In the genomic region with DNA sequence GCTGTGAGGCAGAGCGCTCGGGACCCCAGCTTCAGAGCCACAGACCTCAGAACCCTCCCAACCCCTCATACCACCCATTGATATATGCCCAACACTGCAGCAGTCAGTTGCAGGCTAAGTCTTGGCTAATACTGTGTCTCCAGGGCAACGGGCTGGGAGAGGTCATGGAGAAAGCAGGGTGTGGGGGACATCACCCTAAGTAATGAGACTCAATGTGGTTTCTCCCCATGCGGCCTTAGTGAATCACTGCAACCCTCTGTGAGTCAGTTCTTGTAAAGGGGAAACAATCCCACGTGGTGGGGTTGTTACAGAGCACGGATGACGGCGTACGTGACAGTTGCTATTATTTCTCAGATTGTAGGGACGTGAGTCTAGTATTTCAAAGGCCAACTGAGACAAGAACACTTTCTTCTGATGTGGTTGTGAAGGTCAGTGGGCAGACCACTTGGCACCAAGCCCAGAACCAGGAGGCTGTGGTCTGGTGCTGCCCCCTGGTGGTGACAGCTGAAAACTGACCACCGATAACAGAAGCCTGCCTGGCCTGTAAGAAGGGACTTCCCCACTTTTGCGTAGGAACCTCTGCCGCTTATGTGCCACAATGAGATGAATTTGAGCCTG, we compare ENCODE assay signal across 8 mouse cellular contexts. TPM values are rescaled to one million over a fixed set of nuclear protein-coding genes. Genes with fewer than 3 reads are reported as not detected.
DNase-seq lines count a peak whose midpoint lies in the region; ATAC-seq lines count a peak whose summit lies in the region.

No protein-coding gene starts in this region.

- H3K4me2 ChIP-seq in limb, embryonic 12.5 days, result no peak overlapping the region

- DNase-seq in urinary bladder, adult 18-20 months (ENCODE audit: low spot score in 2 of 2), result peak; percentile 61 to 65
- DNase-seq in urinary bladder, postnatal 10 days (ENCODE audit: low spot score), result no peak
- peak; percentile 78 for DNase-seq in embryo, embryonic 11 days
- DNase-seq in gastrocnemius, postnatal 36 days, result peak; percentile 73 to 80
- DNase-seq in kidney, adult 18-20 months, result peak; percentile 88
- DNase-seq in monocyte, adult 2 months (ENCODE audit: low read depth in 1 of 2, low spot score in 2 of 2), result peak; percentile 91 to 97
- peak; percentile 71 to 85 for DNase-seq in spleen, postnatal 10 days (ENCODE audit: low spot score in 2 of 2)

- no peak overlapping the region for H3K27ac ChIP-seq in limb, embryonic 12.5 days

- intact Hi-C loops in gastrocnemius, postnatal 36 days (cut with DNase I), result no loop called here

- H3K27me3 ChIP-seq in limb, embryonic 12.5 days, result no peaks in the 10 kb centered on the region

- peaks cover 6% of the 10 kb centered on the region; the same call in 1 of the 2 replicates for H3K4me1 ChIP-seq in limb, embryonic 12.5 days (replicated peaks)

- 49% methylated on average over 13 of the region's 13 CpGs for WGBS in limb, embryonic 12.5 days

- H3K9ac ChIP-seq in limb, embryonic 12.5 days (replicated peaks), result no peak overlapping the region

- no peak overlapping the region for H3K4me3 ChIP-seq in limb, embryonic 12.5 days (replicated peaks)

- H3K9me3 ChIP-seq in limb, embryonic 12.5 days, result no peaks in the 10 kb centered on the region

- peak; percentile 35; the same call in 1 of the 2 replicates for ATAC-seq in limb, embryonic 12.5 days (ENCODE audit: insufficient number of reproducible peaks, insufficient read depth, low FRiP score, low TSS enrichment, low read depth)

- peaks cover 25% of the 10 kb centered on the region; the same call in 1 of the 2 replicates for H3K36me3 ChIP-seq in limb, embryonic 12.5 days

RNA-seq across cellular contexts. Expression of gene Card19, which starts 10.3 kb away (rescaled TPM):
- 100 to 1,000 TPM in 1 of 2 experiments, 10 to 100 TPM in 1; 88.7 to 103 TPM for total RNA-seq in gastrocnemius, postnatal 36 days (2021)
- 43.5 and 45.2 TPM in 2 replicates for polyA plus RNA-seq in limb, embryonic 12.5 days (2016; fragmentation: Nextera tagmentation; extraction: Ambion mirVana)

RNA-seq across cellular contexts. Expression of gene Ninj1, which starts 18.2 kb away (rescaled TPM):
- 10 to 100 TPM; 15.1 to 15.7 TPM for total RNA-seq in gastrocnemius, postnatal 36 days (2021)
- polyA plus RNA-seq in limb, embryonic 12.5 days (2016; fragmentation: Nextera tagmentation; extraction: Ambion mirVana), result 31.4 and 35.3 TPM in 2 replicates

RNA-seq across cellular contexts. Expression of gene Susd3, which starts 43.0 kb away (rescaled TPM):
- total RNA-seq in gastrocnemius, postnatal 36 days (2021), result under 1 TPM in 1 of 2 experiments, not detected in 1; 0.32 TPM
- 0.95 and 1.0 TPM in 2 replicates for polyA plus RNA-seq in limb, embryonic 12.5 days (2016; fragmentation: Nextera tagmentation; extraction: Ambion mirVana)

RNA-seq across cellular contexts. Expression of gene Wnk2, which starts 57.7 kb away (rescaled TPM):
- total RNA-seq in gastrocnemius, postnatal 36 days (2021), result 10 to 100 TPM; 58.9 to 71.9 TPM
- polyA plus RNA-seq in limb, embryonic 12.5 days (2016; fragmentation: Nextera tagmentation; extraction: Ambion mirVana), result 1.3 and 1.6 TPM in 2 replicates
